Mouse (Mus musculus): ENCODE results near the gene A930018P22Rik. TPM values are rescaled to one million over a fixed set of nuclear protein-coding genes. Genes with fewer than 3 reads are reported as not detected.

A930018P22Rik gene
- not detected in 2 replicates for polyA plus RNA-seq (2012; rRNA removed)

DNA sequence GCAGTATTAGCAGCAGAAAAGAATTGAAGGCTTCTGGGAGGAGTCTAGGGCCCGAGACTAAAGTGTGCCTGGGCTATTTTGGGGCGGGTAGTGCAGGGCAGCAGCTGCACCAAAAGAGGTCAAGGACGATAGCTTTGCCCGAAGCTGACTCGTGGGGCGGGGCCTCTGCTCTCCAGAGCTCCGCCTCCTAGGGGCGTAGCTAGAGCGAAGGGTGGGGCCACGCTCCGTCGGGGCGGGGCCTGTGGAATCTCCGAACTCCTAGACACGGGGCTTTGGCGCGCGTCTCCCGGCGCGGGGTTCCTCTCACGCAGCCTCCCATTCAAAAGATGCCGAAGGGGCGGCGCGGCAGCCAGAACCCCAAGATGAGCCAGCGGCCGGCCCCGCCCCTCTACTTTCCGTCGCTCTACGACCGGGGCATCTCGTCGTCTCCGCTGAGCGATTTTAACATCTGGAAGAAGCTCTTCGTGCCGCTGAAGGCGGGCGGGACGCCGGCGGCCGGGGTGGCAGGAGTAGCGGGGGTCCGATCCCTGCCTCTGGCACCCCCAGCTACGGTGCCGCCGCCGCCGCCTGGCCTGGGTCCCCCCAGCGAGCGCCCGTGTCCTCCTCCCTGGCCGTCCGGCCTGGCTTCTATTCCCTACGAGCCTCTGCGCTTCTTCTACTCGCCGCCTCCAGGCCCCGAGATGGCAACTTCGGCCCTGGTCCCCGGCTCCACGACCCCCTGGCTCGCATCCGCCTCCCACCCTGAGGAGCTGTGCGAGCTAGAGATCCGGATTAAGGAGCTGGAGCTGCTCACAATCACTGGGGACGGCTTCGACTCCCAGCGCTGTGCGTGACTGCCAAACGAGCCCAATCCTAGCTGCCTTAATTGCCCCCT is at the start of gene A930018P22Rik:
A930018P22Rik (plus strand) TSS at position 265 of the 874 bp plus-strand sequence.

DNA sequence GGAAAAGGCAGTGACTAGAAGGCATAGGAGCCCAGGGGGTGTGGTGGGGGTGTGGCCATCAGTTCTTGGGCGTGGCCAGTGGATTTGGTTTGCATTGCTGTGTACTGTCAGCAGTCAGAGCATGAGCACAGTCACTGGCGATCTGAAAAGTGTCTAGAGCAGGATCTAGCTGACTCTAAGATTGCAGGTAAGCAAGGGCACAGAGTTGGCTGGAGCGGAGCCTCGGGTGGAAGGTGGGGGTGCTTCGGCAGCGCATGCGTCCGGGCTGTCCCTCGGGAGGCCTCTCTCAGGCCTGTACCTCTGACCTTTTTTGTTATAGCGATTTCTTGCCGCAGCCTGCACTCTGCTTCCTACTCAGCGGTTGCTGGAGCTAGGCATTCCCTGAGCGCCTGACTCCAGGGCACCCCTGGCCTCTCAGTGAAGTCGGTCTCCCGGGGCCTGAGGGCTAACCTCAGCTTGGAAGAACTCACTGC is 26.8 kb upstream of the A930018P22Rik start, which contains the start of gene Cd59a:
Cd59a (plus strand) TSS at position 61 of the 473 bp plus-strand sequence.

Other genes with a start within 250 kb of the A930018P22Rik start
- gene Lmo2, start 164.8 kb upstream of the A930018P22Rik start, polyA plus RNA-seq (2012; rRNA removed) = 34.9 and 37.1 TPM in 2 replicates
- 42.1 and 42.6 TPM in 2 replicates for gene Fbxo3, start 95.0 kb upstream of the A930018P22Rik start, polyA plus RNA-seq (2012; rRNA removed)
- 0.15 TPM in 1 of 2 replicates, not detected in the other for gene 4931422A03Rik, start 94.4 kb upstream of the A930018P22Rik start, polyA plus RNA-seq (2012; rRNA removed)
- 0.06 and 0.09 TPM in 2 replicates for gene Gm10912, start 56.9 kb upstream of the A930018P22Rik start, polyA plus RNA-seq (2012; rRNA removed)
- gene Gm10799, start 54.2 kb upstream of the A930018P22Rik start, polyA plus RNA-seq (2012; rRNA removed) = not detected in 2 replicates
- 2.0 and 2.2 TPM in 2 replicates for gene Cd59b, start 52.9 kb upstream of the A930018P22Rik start, polyA plus RNA-seq (2012; rRNA removed)
- 7.1 and 10.0 TPM in 2 replicates for gene Cd59a, start 27.0 kb upstream of the A930018P22Rik start, polyA plus RNA-seq (2012; rRNA removed)

Data from central nervous system, embryonic 14 days (tissue).